Mouse (Mus musculus): ENCODE measurements at regions not wholly inside any gene's neighbourhood (a gene's known extent, or its start where the extent isn't known, plus 50 kb on each side); places are given as distances from the start of the nearest gene placed in this dataset.

DNA sequence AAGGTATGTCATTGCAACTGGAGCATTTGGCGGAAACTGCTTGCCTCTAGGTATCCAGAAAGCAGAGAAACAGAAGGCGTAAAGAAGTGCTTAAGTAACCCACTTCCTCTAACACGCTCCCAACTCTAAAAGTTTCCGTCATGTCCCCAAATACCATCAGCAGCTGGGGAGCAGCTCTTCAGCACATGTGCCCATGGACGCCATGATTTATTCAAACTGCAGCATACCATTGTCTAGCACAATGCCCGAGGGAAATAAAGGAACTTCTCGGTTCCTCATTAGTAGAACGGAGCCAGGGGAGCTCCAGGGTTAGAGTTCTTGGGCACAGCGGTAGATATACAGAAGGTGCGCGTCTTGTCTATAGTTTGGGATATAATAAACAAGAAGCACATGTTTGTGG, 72.4 kb downstream of the Mex3b start:
- TF ChIP-seq CTCF (IDR thresholded peaks at IDR 0.05; ENCODE audit: low read depth, low read length) (no peak), POLR2A (IDR thresholded peaks at IDR 0.05; ENCODE audit: extremely low read depth, insufficient read depth, low read length) (no peak)

Data from liver, adult 2 months (tissue).